Mouse (Mus musculus): ENCODE data around the gene Irgc1.

GRCm38 (mm10) chr7:24421648-24422047 is 30.4 kb downstream of the Irgc1 start:
- no peak for TF ChIP-seq POLR2A (IDR thresholded peaks at IDR 0.05; ENCODE audit: borderline replicate concordance, extremely low read depth, insufficient read depth, insufficient read length, poor library complexity, severe bottlenecking)
- no peak for TF ChIP-seq CTCF (IDR thresholded peaks at IDR 0.05; ENCODE audit: borderline replicate concordance, extremely low read depth, insufficient read depth, insufficient read length)

All from brain, embryonic 14.5 days (tissue).